Mouse (Mus musculus): Measurements from ENCODE around the gene Pih1d1.
"Not testable (repeated sequence)": the region's sequence is repeated elsewhere in the genome, so short reads cannot be mapped to it uniquely, and the experiment has no call there.

Pih1d1 gene

GRCm38 (mm10) chr7:45167761-45168445 lies 13.8 kb downstream of the Pih1d1 start:
- no peak for DNase-seq (ENCODE audit: low spot score)

GRCm38 (mm10) chr7:45168656-45169055 lies 14.6 kb downstream of the Pih1d1 start:
- no peak for DNase-seq (ENCODE audit: low spot score)

GRCm38 (mm10) chr7:45169495-45169894 lies 15.4 kb downstream of the Pih1d1 start:
- DNase-seq (ENCODE audit: low spot score), result no peak

- no peak for DNase-seq (ENCODE audit: low spot score)
Observed at GRCm38 (mm10) chr7:45172974-45173373, 18.9 kb downstream of the Pih1d1 start.

GRCm38 (mm10) chr7:45173772-45174171 lies 19.7 kb downstream of the Pih1d1 start:
- not testable (repeated sequence) for DNase-seq (ENCODE audit: low spot score)

GRCm38 (mm10) chr7:45174567-45175280 lies 20.6 kb downstream of the Pih1d1 start:
- peak; percentile 36 for DNase-seq (ENCODE audit: low spot score)

GRCm38 (mm10) chr7:45175398-45175797 lies 21.3 kb downstream of the Pih1d1 start:
- peak; percentile 42 for DNase-seq (ENCODE audit: low spot score)

GRCm38 (mm10) chr7:45175929-45176328 lies 21.8 kb downstream of the Pih1d1 start:
- DNase-seq (ENCODE audit: low spot score), result no peak

GRCm38 (mm10) chr7:45176356-45176755 lies 22.3 kb downstream of the Pih1d1 start:
- no peak for DNase-seq (ENCODE audit: low spot score)

- DNase-seq (ENCODE audit: low spot score), result no peak
Observed at GRCm38 (mm10) chr7:45178550-45178949, 24.4 kb downstream of the Pih1d1 start.

GRCm38 (mm10) chr7:45179469-45179868 lies 25.4 kb downstream of the Pih1d1 start, which contains the start of gene Gfy:
Gene Gfy, minus strand, starts transcription at chr7:45179569.
- DNase-seq (ENCODE audit: low spot score), result no peak

- DNase-seq (ENCODE audit: low spot score), result no peak
Observed at GRCm38 (mm10) chr7:45180896-45181477, 26.9 kb downstream of the Pih1d1 start, which contains the start of gene Pth2. Gene Pth2, plus strand, starts transcription at chr7:45180995.

GRCm38 (mm10) chr7:45181540-45181939 lies 27.4 kb downstream of the Pih1d1 start:
- DNase-seq (ENCODE audit: low spot score), result no peak

GRCm38 (mm10) chr7:45182199-45182601 lies 28.1 kb downstream of the Pih1d1 start:
- DNase-seq (ENCODE audit: low spot score), result peak; percentile 95

- DNase-seq (ENCODE audit: low spot score), result no peak
Observed at GRCm38 (mm10) chr7:45182606-45183005, 28.5 kb downstream of the Pih1d1 start.

GRCm38 (mm10) chr7:45183672-45184071 lies 29.6 kb downstream of the Pih1d1 start:
- no peak for DNase-seq (ENCODE audit: low spot score)

- DNase-seq (ENCODE audit: low spot score), result no peak
Observed at GRCm38 (mm10) chr7:45185921-45186320, 31.8 kb downstream of the Pih1d1 start.

GRCm38 (mm10) chr7:45189600-45189999 lies 35.5 kb downstream of the Pih1d1 start:
- DNase-seq (ENCODE audit: low spot score), result no peak

GRCm38 (mm10) chr7:45190186-45190585 lies 36.1 kb downstream of the Pih1d1 start:
- no peak for DNase-seq (ENCODE audit: low spot score)

GRCm38 (mm10) chr7:45191161-45191560 lies 37.1 kb downstream of the Pih1d1 start:
- no peak for DNase-seq (ENCODE audit: low spot score)

- peak; percentile 72 for DNase-seq (ENCODE audit: low spot score)
Observed at GRCm38 (mm10) chr7:45191803-45192363, 37.8 kb downstream of the Pih1d1 start.

- no peak for DNase-seq (ENCODE audit: low spot score)
Observed at GRCm38 (mm10) chr7:45192585-45193310, 38.6 kb downstream of the Pih1d1 start.

Data from embryo, embryonic 10.5 days (tissue).